Mouse (Mus musculus) hindbrain, postnatal 0 days (tissue): ENCODE measurements around the gene Tmem132a. TPM values are rescaled to one million over a fixed set of nuclear protein-coding genes. Genes with fewer than 3 reads are reported as not detected.
A peak's percentile ranks its signal among the peaks of the same experiment; 100 is the strongest.

Experiments
- ATAC-seq: fragments of 200-750 bp; cut with Nextera tagmentation; 2 replicates; pipeline ENCODE4 v1.8.0; 2017; ENCODE audit warnings: mild to moderate bottlenecking, moderate TSS enrichment, moderate library complexity
- DNase-seq: peaks from one replicate; pipeline ENCODE4 v3.0.0-alpha.2; 2015; ENCODE audit warnings: low spot score
- H3K27ac ChIP-seq: fragments of 300-500 bp; sonication (generic); 2 replicates; pipeline ENCODE4 v1.5.1; 2014; ENCODE audit warnings: mild to moderate bottlenecking
- H3K27me3 ChIP-seq: fragments of 300-500 bp; sonication (generic); 2 replicates; pipeline ENCODE4 v1.6.1; 2014; ENCODE audit warnings: low read length, mixed read lengths; ENCODE audit not compliant: insufficient read depth
- H3K36me3 ChIP-seq: fragments of 300-500 bp; sonication (generic); 2 replicates; pipeline ENCODE4 v1.6.1; 2014; ENCODE audit warnings: low read length, mixed read lengths; ENCODE audit not compliant: insufficient read depth
- H3K4me1 ChIP-seq: fragments of 300-500 bp; sonication (generic); 2 replicates; pipeline ENCODE4 v1.6.1; 2014; ENCODE audit warnings: antibody characterized with exemption, low read length, mixed read lengths; ENCODE audit not compliant: insufficient read depth
- H3K4me2 ChIP-seq: fragments of 300-500 bp; sonication (generic); 2 replicates; pipeline ENCODE4 v1.6.1; 2014; ENCODE audit warnings: low read depth, mild to moderate bottlenecking, low read length, moderate library complexity, mixed read lengths
- H3K4me3 ChIP-seq: fragments of 300-500 bp; sonication (generic); 2 replicates; pipeline ENCODE4 v1.5.1; 2014; ENCODE audit warnings: low read length
- H3K9ac ChIP-seq: fragments of 300-500 bp; sonication (generic); replicated peaks from 2 replicates; pipeline ENCODE4 v1.6.1; 2014; ENCODE audit warnings: mild to moderate bottlenecking, low read length, moderate library complexity, mixed read lengths
- H3K9me3 ChIP-seq: fragments of 300-500 bp; sonication (generic); 2 replicates; pipeline ENCODE4 v1.6.1; 2016; ENCODE audit warnings: low read length, mixed read lengths
- CTCF ChIP-seq: IDR thresholded peaks from 2 replicates; pipeline ENCODE4 v1.5.1; 2016; ENCODE audit warnings: antibody characterized with exemption, control low read depth, low read depth
- WGBS: fragments of 180-500 bp; shearing (Covaris S2); extraction: QIAGEN DNeasy Blood & Tissue Kit; methylation state at CpG from one replicate; pipeline ENCODE4 v1.1.7; 2014; 5-methylcytosine and 5-hydroxymethylcytosine counted together
- polyA plus RNA-seq: library from polyadenylated mRNA; unstranded; fragments of >200 nt; fragmentation: Nextera tagmentation; extraction: Ambion mirVana; gene quantifications from 2 replicates; pipeline ENCODE4 v1.2.1, GENCODE M21; 2015
- total RNA-seq: library from RNA; depleted of rRNA; stranded (reverse); fragments of >200 nt; gene quantifications from 2 replicates; pipeline ENCODE4 v1.2.3, GENCODE M21; 2014; rRNA removed

Gene Tmem132a
- total and polyA plus RNA-seq, 2 experiments from 2014 or later: 141 to 359 TPM

DNA sequence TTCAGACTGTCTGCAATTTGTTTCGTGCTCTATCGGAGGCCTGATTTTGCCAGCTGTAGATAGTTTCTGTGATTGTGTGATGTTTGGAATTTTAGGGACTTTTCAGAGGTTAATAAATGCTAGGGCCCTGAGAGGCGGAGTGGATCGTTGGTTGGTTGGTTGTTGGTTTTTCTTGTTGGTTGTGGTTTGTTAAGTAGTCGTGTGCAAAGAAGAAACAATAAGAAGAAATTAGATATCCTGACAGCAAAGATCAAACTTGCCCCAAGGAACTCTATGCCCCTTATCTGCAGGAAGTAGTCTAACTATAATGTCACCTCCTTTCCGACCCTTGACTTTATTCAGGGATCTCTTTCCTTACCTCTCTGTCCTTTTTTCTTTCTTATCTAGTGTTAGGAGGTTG, 58.3 kb downstream of the Tmem132a start:
- no peak overlapping the region for H3K4me2 ChIP-seq
- H3K27me3 ChIP-seq: no peaks in the 10 kb centered on the region
- no peak overlapping the region for H3K9ac ChIP-seq
- no peak overlapping the region for H3K27ac ChIP-seq
- H3K4me3 ChIP-seq: no peak overlapping the region
- TF ChIP-seq CTCF: no peak
- DNase-seq: no peak
- no peak for ATAC-seq
- 91% methylated on average over 6 of the region's 6 CpGs for WGBS
- H3K36me3 ChIP-seq: no peaks in the 10 kb centered on the region
- peaks cover 9% of the 10 kb centered on the region; the same call in 1 of the 2 replicates for H3K4me1 ChIP-seq
- no peaks in the 10 kb centered on the region for H3K9me3 ChIP-seq

DNA sequence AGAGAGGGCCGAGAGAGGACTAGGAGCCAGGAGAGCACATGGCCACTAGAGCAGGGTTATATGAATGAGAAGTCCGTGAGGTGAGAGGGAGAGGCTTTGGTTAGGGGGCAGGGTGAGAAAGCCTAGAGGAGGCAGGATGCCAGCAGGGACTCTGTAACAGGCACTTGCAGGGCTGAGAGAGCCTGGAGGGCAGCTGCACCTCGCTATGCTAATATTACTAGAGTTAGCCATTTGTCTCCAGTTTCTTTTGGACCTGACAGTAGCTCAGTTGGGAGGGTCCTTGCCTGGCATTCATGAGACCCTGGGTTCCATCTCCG, 59.6 kb downstream of the Tmem132a start:
- no peak overlapping the region for H3K4me3 ChIP-seq
- H3K36me3 ChIP-seq: no peaks in the 10 kb centered on the region
- TF ChIP-seq CTCF: no peak
- WGBS: 49% methylated on average over 4 of the region's 4 CpGs
- DNase-seq: no peak
- H3K9ac ChIP-seq: no peak overlapping the region
- no peak overlapping the region for H3K4me2 ChIP-seq
- peak; percentile 11; the same call in 1 of the 2 replicates for ATAC-seq
- H3K9me3 ChIP-seq: no peaks in the 10 kb centered on the region
- H3K27me3 ChIP-seq: no peaks in the 10 kb centered on the region
- peaks cover 9% of the 10 kb centered on the region; the same call in 1 of the 2 replicates for H3K4me1 ChIP-seq
- H3K27ac ChIP-seq: peak overlapping the region; percentile 56

DNA sequence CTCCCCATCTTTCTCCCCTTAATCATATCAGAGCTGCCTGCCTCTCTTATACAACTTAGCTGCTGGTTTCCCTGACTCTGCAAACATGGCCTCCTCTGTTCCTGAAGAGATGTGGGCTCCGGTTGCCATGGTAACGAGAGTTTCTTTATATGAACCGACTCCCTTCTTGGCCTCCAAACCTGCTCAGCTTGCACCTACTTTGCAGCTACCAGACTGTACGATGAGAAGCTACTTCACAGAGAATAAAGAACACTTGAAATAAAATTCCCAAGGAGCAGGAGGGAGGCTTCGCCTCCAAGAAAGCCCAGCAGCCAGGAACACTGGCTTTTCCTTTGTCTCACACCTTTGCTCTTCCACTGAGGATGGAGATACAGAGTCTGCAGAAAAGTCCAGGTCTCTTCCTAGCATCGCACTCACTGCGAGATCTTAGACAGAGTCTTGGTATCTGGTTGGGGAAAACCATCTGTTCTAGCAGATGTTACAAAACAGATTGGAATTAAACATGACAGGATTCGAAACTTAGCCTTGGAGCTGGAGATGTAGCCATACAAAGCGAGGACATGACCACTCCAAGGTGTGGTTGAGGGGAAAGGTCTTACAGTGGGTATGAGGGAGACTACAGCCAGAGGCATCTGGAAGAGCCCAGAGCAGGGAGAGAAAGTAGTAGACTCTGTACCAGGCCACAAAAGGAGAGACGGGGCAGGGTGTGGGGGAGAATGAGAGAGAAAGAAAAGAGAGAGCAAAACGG, 60.1 kb downstream of the Tmem132a start:
- 57% methylated on average over 11 of the region's 11 CpGs for WGBS
- peaks cover 9% of the 10 kb centered on the region; the same call in 1 of the 2 replicates for H3K4me1 ChIP-seq
- peak; percentile 77 for DNase-seq

DNA sequence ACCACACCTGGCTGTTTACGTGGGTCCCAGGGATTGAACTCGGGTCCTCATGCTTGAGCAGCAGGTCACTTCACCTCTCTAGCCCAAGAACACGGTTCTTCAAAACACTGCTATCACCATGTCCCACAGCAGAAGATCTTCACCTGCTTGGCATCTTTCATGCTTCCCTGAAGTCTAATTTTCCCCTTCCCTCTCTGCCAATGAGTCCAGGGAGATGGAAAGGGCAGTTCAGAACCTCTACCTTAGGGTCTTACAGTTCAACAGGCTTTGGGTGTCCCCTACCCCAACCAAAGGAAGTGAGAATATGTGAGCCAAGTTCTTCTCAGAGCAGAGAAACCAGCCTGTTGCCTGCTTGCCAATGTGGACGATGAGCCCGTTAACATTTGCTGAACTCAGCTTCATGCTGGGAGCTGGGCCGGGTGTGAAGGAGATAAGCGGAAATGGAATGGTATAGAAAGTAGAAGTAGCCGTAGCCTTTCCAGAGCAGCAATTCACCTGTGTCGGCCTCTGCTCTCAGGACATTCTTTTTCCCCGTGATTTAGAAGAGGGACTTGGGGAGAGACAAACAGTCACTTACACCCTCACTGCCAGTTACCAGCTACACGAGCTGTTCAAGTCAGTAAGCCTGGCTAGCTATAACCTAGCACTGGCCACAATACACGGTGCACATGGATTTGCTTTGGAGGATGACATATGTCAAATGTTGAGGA, 61.1 kb downstream of the Tmem132a start:
- ATAC-seq (no peak), DNase-seq (no peak)
- Histone ChIP-seq H3K9ac (no peak overlapping the region), H3K4me3 (no peak overlapping the region), H3K36me3 (no peaks in the 10 kb centered on the region), H3K27ac (peak overlapping the region; percentile 45; the same call in 1 of the 2 replicates), H3K9me3 (no peaks in the 10 kb centered on the region), H3K4me1 (peaks cover 9% of the 10 kb centered on the region; the same call in 1 of the 2 replicates), H3K4me2 (no peak overlapping the region), H3K27me3 (no peaks in the 10 kb centered on the region)
- no peak for TF ChIP-seq CTCF
- WGBS: 75% methylated on average over 12 of the region's 12 CpGs

More for the DNA sequence above, 60.1 kb downstream of the Tmem132a start:
- Histone ChIP-seq H3K27me3 (no peaks in the 10 kb centered on the region), H3K9me3 (no peaks in the 10 kb centered on the region), H3K4me3 (no peak overlapping the region), H3K36me3 (no peaks in the 10 kb centered on the region), H3K4me2 (no peak overlapping the region), H3K27ac (peak overlapping the region; percentile 56), H3K9ac (no peak overlapping the region)
- TF ChIP-seq CTCF: no peak
- ATAC-seq: peak; percentile 57; the same call in 1 of the 2 replicates

Other genes with a start within 250 kb of the Tmem132a start
- gene Vwce, start 235.7 kb downstream of the Tmem132a start, total RNA-seq: 1.3 and 7.0 TPM in 2 replicates
- gene Vwce, start 235.7 kb downstream of the Tmem132a start, polyA plus RNA-seq: 1.5 and 1.7 TPM in 2 replicates
- gene Pga5, start 191.9 kb downstream of the Tmem132a start, total RNA-seq: not detected in 2 replicates
- gene Pga5, start 191.9 kb downstream of the Tmem132a start, polyA plus RNA-seq: not detected in 2 replicates
- 29.8 and 30.7 TPM in 2 replicates for gene Vps37c, start 181.2 kb downstream of the Tmem132a start, total RNA-seq
- 25.8 and 27.2 TPM in 2 replicates for gene Vps37c, start 181.2 kb downstream of the Tmem132a start, polyA plus RNA-seq
- gene Cd5, start 130.9 kb downstream of the Tmem132a start, total RNA-seq: 0.68 TPM in 1 of 2 replicates, not detected in the other
- gene Cd5, start 130.9 kb downstream of the Tmem132a start, polyA plus RNA-seq: 0.26 and 0.32 TPM in 2 replicates
- not detected in 2 replicates for gene Cd6, start 39.9 kb downstream of the Tmem132a start, total RNA-seq
- gene Cd6, start 39.9 kb downstream of the Tmem132a start, polyA plus RNA-seq: 0.08 TPM in 1 of 2 replicates, not detected in the other
- 1.5 and 1.9 TPM in 2 replicates for gene Slc15a3, start 30.2 kb downstream of the Tmem132a start, total RNA-seq
- 0.21 and 0.78 TPM in 2 replicates for gene Slc15a3, start 30.2 kb downstream of the Tmem132a start, polyA plus RNA-seq
- gene Tmem109, start 12.1 kb upstream of the Tmem132a start, total RNA-seq: 25.3 and 27.9 TPM in 2 replicates
- 35.1 and 37.4 TPM in 2 replicates for gene Tmem109, start 12.1 kb upstream of the Tmem132a start, polyA plus RNA-seq
- gene Prpf19, start 25.3 kb upstream of the Tmem132a start, total RNA-seq: 351 and 368 TPM in 2 replicates
- 37.5 and 40.3 TPM in 2 replicates for gene Prpf19, start 25.3 kb upstream of the Tmem132a start, polyA plus RNA-seq
- gene Zp1, start 50.7 kb upstream of the Tmem132a start, total RNA-seq: 1.2 TPM in 1 of 2 replicates, not detected in the other
- 0.50 and 0.60 TPM in 2 replicates for gene Zp1, start 50.7 kb upstream of the Tmem132a start, polyA plus RNA-seq
- 0.47 and 1.1 TPM in 2 replicates for gene Ptgdr2, start 67.2 kb upstream of the Tmem132a start, total RNA-seq
- gene Ptgdr2, start 67.2 kb upstream of the Tmem132a start, polyA plus RNA-seq: 0.11 and 0.16 TPM in 2 replicates
- 5.3 and 5.4 TPM in 2 replicates for gene Ccdc86, start 79.3 kb upstream of the Tmem132a start, total RNA-seq
- gene Ccdc86, start 79.3 kb upstream of the Tmem132a start, polyA plus RNA-seq: 14.2 and 15.1 TPM in 2 replicates
- gene Ms4a10, start 104.7 kb upstream of the Tmem132a start, total RNA-seq: not detected in 2 replicates
- gene Ms4a10, start 104.7 kb upstream of the Tmem132a start, polyA plus RNA-seq: not detected in 2 replicates
- gene Ms4a15, start 123.3 kb upstream of the Tmem132a start, total RNA-seq: not detected in 2 replicates
- gene Ms4a15, start 123.3 kb upstream of the Tmem132a start, polyA plus RNA-seq: not detected in 2 replicates
- gene Ms4a18, start 148.1 kb upstream of the Tmem132a start, total RNA-seq: not detected in 2 replicates
- gene Ms4a18, start 148.1 kb upstream of the Tmem132a start, polyA plus RNA-seq: not detected in 2 replicates
- gene Ms4a8a, start 211.2 kb upstream of the Tmem132a start, total RNA-seq: not detected in 2 replicates
- not detected in 2 replicates for gene Ms4a8a, start 211.2 kb upstream of the Tmem132a start, polyA plus RNA-seq